Mouse (Mus musculus) lung, embryonic 16.5 days (tissue): Measurements from ENCODE around the gene BC053393. TPM values are rescaled to one million over a fixed set of nuclear protein-coding genes. Genes with fewer than 3 reads are reported as not detected.

Experiments used
- ATAC-seq: fragments of 200-750 bp; cut with Nextera tagmentation; 2 replicates; pipeline ENCODE4 v1.8.0; 2017; ENCODE audit warnings: low read depth, mild to moderate bottlenecking, moderate library complexity
- H3K27ac ChIP-seq: fragments of 300-500 bp; sonication (generic); 2 replicates; pipeline ENCODE4 v1.5.1; 2014; ENCODE audit warnings: mild to moderate bottlenecking, control low read depth, low read length
- H3K27me3 ChIP-seq: fragments of 300-500 bp; sonication (generic); 2 replicates; pipeline ENCODE4 v1.6.1; 2014; ENCODE audit warnings: low read depth, low read length, mixed read lengths; ENCODE audit not compliant: control insufficient read depth, insufficient read depth
- H3K36me3 ChIP-seq: fragments of 300-500 bp; sonication (generic); 2 replicates; pipeline ENCODE4 v1.6.1; 2014; ENCODE audit warnings: low read length; ENCODE audit not compliant: control insufficient read depth, insufficient read depth
- H3K4me1 ChIP-seq: fragments of 300-500 bp; sonication (generic); replicated peaks from 2 replicates; pipeline ENCODE4 v1.6.1; 2014; ENCODE audit warnings: low read length, mixed read lengths; ENCODE audit not compliant: control insufficient read depth, insufficient read depth
- H3K4me2 ChIP-seq: fragments of 300-500 bp; sonication (generic); 2 replicates; pipeline ENCODE4 v1.6.1; 2014; ENCODE audit warnings: low read depth, low read length, control low read depth
- H3K4me3 ChIP-seq: fragments of 300-500 bp; sonication (generic); 2 replicates; pipeline ENCODE4 v1.5.1; 2014; ENCODE audit warnings: mild to moderate bottlenecking, low read length, control low read depth
- H3K9ac ChIP-seq: fragments of 300-500 bp; sonication (generic); 2 replicates; pipeline ENCODE4 v1.6.1; 2014; ENCODE audit warnings: low read length, control low read depth
- H3K9me3 ChIP-seq: fragments of 300-500 bp; sonication (generic); 2 replicates; pipeline ENCODE4 v1.6.1; 2016; ENCODE audit warnings: low read length; ENCODE audit not compliant: control insufficient read depth
- WGBS: fragments of 180-500 bp; shearing (Covaris S2); extraction: QIAGEN DNeasy Blood & Tissue Kit; methylation state at CpG from one replicate; pipeline ENCODE4 v1.1.7; 2014; 5-methylcytosine and 5-hydroxymethylcytosine counted together
- polyA plus RNA-seq: library from polyadenylated mRNA; unstranded; fragments of >200 nt; fragmentation: Nextera tagmentation; extraction: Ambion mirVana; gene quantifications from 2 replicates; pipeline ENCODE4 v1.2.1, GENCODE M21; 2015

Gene BC053393
- polyA plus RNA-seq, result not detected in 2 replicates

GRCm38 (mm10) chr11:46571327-46571726, at the start of gene BC053393:
Gene BC053393 (plus strand): TSS chr11:46571536.
- Histone ChIP-seq H3K36me3 (no peaks in the 10 kb centered on the region), H3K4me1 (no peaks in the 10 kb centered on the region), H3K4me3 (no peak within 1 kb of the TSS), H3K27me3 (no peaks in the 10 kb centered on the region), H3K4me2 (no peak within 1 kb of the TSS), H3K27ac (no peak within 1 kb of the TSS), H3K9ac (no peak within 1 kb of the TSS), H3K9me3 (no peaks in the 10 kb centered on the region)
- WGBS, result 38% methylated on average over 1 of the region's 1 CpGs
- no peak for ATAC-seq

DNA sequence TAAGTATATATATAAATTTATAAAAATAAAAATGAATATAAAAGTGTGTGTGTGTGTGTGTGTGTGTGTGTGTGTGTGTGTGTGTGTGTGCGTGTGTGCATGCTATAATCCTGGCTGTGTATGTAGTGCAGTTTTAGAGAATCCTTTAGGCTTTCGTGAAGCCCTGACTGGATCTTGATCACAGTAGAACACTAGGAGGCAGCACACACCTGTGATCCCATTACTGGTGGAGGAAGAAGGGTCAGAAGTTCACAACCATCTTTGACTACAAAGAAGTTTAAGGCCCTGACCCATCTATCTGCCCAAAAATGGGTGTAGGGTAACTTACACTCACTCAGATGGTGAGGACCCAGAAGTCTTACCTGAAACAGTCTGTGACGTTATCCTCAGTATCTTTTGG, 48.6 kb upstream of the BC053393 start:
- Histone ChIP-seq H3K36me3 (no peaks in the 10 kb centered on the region), H3K9me3 (no peaks in the 10 kb centered on the region), H3K4me3 (no peak overlapping the region), H3K27me3 (no peaks in the 10 kb centered on the region), H3K4me2 (no peak overlapping the region), H3K27ac (no peak overlapping the region), H3K4me1 (no peaks in the 10 kb centered on the region), H3K9ac (no peak overlapping the region)
- WGBS, result 69% methylated on average over 3 of the region's 3 CpGs
- ATAC-seq, result no peak

- ATAC-seq, result no peak
- H3K27ac ChIP-seq, result no peak within 1 kb of the TSS
- 72% methylated on average over 2 of the region's 2 CpGs for WGBS
- no peaks in the 10 kb centered on the region for H3K36me3 ChIP-seq
- no peaks in the 10 kb centered on the region for H3K4me1 ChIP-seq
- H3K27me3 ChIP-seq, result no peaks in the 10 kb centered on the region
- H3K4me2 ChIP-seq, result no peak within 1 kb of the TSS
- H3K4me3 ChIP-seq, result no peak within 1 kb of the TSS
- no peaks in the 10 kb centered on the region for H3K9me3 ChIP-seq
- H3K9ac ChIP-seq, result no peak within 1 kb of the TSS
These were observed 47.4 kb upstream of the BC053393 start, which contains the start of gene Gm12169 for GRCm38 (mm10) chr11:46523912-46524311. Gene Gm12169 (plus strand): TSS chr11:46524212.

GRCm38 (mm10) chr11:46530149-46530548, 41.2 kb upstream of the BC053393 start:
- WGBS, result 50% methylated on average over 4 of the region's 4 CpGs
- no peak for ATAC-seq
- H3K4me2 ChIP-seq, result no peak overlapping the region
- no peaks in the 10 kb centered on the region for H3K27me3 ChIP-seq
- no peaks in the 10 kb centered on the region for H3K4me1 ChIP-seq
- H3K36me3 ChIP-seq, result no peaks in the 10 kb centered on the region
- H3K27ac ChIP-seq, result no peak overlapping the region
- H3K9me3 ChIP-seq, result no peaks in the 10 kb centered on the region
- no peak overlapping the region for H3K4me3 ChIP-seq
- no peak overlapping the region for H3K9ac ChIP-seq

DNA sequence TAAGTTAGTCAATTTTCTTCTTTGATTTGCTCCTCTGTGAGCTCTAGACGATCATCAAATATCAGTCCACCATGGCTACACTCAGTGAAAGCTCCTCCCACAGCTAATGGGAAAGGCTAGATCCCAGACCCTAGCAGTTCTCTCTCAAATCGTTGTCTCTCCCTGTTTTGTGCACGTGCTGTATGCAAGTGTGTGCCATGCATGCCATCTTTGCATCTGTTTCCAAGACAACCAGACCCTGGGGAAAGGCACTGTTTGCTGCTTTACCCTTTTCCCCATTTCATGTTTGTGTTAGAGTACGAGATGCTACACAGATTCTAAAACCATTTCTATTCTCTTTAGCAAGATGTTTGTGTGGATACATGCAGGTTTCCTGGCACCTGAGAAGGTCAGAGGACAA, 34.4 kb upstream of the BC053393 start:
- Histone ChIP-seq H3K4me1 (no peaks in the 10 kb centered on the region), H3K27ac (no peak overlapping the region), H3K9ac (no peak overlapping the region), H3K36me3 (no peaks in the 10 kb centered on the region), H3K27me3 (no peaks in the 10 kb centered on the region), H3K9me3 (no peaks in the 10 kb centered on the region), H3K4me2 (no peak overlapping the region), H3K4me3 (no peak overlapping the region)
- 67% methylated on average over 4 of the region's 4 CpGs for WGBS
- ATAC-seq, result no peak

- 73% methylated on average over 2 of the region's 2 CpGs for WGBS
- H3K9me3 ChIP-seq, result no peaks in the 10 kb centered on the region
These were observed 27.8 kb upstream of the BC053393 start for GRCm38 (mm10) chr11:46543530-46543929.

DNA sequence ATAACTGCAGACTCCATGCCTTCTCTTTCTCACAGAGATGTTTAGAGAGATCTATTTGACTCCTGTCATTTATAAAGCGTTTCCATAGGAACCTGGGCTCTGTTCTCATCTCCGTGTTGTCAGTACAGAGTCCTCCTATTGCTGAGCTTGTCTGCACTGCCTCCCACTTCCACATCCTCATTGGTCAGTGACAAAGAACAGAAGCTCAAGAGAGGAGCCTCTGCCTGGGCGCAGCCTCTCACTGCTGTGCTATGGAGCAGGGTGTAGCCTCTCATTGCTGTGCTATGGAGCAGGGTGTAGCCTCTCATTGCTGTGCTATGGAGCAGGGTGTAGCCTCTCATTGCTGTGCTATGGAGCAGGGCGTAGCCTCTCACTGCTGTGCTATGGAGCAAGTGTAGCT, 21.6 kb upstream of the BC053393 start:
- Histone ChIP-seq H3K27ac (no peak overlapping the region), H3K27me3 (no peaks in the 10 kb centered on the region), H3K4me1 (no peaks in the 10 kb centered on the region), H3K9ac (no peak overlapping the region), H3K4me3 (no peak overlapping the region), H3K36me3 (no peaks in the 10 kb centered on the region), H3K4me2 (no peak overlapping the region), H3K9me3 (no peaks in the 10 kb centered on the region)
- ATAC-seq, result no peak
- 72% methylated on average over 4 of the region's 4 CpGs for WGBS

More at GRCm38 (mm10) chr11:46543530-46543929, 27.8 kb upstream of the BC053393 start:
- H3K4me2 ChIP-seq, result no peak overlapping the region
- H3K9ac ChIP-seq, result no peak overlapping the region
- ATAC-seq, result no peak
- no peaks in the 10 kb centered on the region for H3K27me3 ChIP-seq
- no peak overlapping the region for H3K4me3 ChIP-seq
- H3K4me1 ChIP-seq, result no peaks in the 10 kb centered on the region
- no peaks in the 10 kb centered on the region for H3K36me3 ChIP-seq
- no peak overlapping the region for H3K27ac ChIP-seq

DNA sequence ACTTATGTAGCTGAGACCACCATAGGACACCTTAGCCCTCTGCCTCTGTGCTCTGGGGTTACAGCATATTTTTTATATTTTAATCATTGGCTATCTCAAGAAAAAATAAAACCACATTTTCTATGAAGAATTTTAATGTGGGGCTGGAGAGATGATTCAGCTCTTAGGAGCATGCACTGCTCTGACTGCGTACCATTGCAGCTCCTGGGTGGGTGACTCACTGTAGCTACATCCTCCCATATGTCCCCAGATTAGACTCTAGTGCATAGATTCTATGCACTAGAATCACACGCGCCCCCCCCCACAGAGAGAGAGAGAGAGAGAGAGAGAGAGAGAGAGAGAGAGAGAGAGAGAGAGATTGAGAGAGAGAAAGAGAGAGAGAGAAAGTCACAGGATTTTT, 18.6 kb upstream of the BC053393 start:
- no peak overlapping the region for H3K9ac ChIP-seq
- no peak overlapping the region for H3K4me3 ChIP-seq
- no peaks in the 10 kb centered on the region for H3K36me3 ChIP-seq
- no peaks in the 10 kb centered on the region for H3K9me3 ChIP-seq
- ATAC-seq, result no peak
- no peaks in the 10 kb centered on the region for H3K4me1 ChIP-seq
- no peak overlapping the region for H3K4me2 ChIP-seq
- no peaks in the 10 kb centered on the region for H3K27me3 ChIP-seq
- H3K27ac ChIP-seq, result no peak overlapping the region
- 84% methylated on average over 3 of the region's 3 CpGs for WGBS

- H3K9me3 ChIP-seq, result no peaks in the 10 kb centered on the region
- H3K9ac ChIP-seq, result no peak overlapping the region
- ATAC-seq, result no peak
- no peaks in the 10 kb centered on the region for H3K36me3 ChIP-seq
- no peak overlapping the region for H3K27ac ChIP-seq
- WGBS, result 75% methylated on average over 4 of the region's 4 CpGs
- H3K4me2 ChIP-seq, result no peak overlapping the region
- 0 out of 2 replicates have a peak, but pooled peaks cover 4% of the 10 kb centered on the region for H3K4me1 ChIP-seq
- no peaks in the 10 kb centered on the region for H3K27me3 ChIP-seq
- no peak overlapping the region for H3K4me3 ChIP-seq
These were observed 10.2 kb upstream of the BC053393 start for GRCm38 (mm10) chr11:46561096-46561495.

DNA sequence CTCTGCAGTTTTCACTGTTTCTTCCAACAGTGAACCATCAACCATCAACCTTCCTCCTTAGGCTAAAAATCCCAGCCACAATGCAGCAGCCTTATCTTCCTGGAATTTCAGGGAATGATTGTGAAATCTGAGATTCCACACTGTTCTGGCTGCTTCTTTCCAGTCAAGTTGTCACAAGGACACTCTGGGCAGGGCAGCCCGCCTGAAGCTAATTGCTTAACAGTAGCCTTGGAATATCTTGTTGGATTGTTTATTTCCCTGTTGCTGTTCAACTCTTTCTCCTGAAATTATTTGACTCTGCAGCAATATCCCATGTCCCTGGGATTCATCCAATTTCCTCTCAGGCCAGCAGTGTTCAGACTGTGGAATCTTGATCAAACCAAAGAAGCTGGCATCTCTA, 6.7 kb upstream of the BC053393 start:
- H3K4me3 ChIP-seq, result no peak overlapping the region
- no peak overlapping the region for H3K27ac ChIP-seq
- no peaks in the 10 kb centered on the region for H3K27me3 ChIP-seq
- no peak for ATAC-seq
- H3K36me3 ChIP-seq, result no peaks in the 10 kb centered on the region
- H3K9ac ChIP-seq, result no peak overlapping the region
- H3K4me2 ChIP-seq, result no peak overlapping the region
- no peaks in the 10 kb centered on the region for H3K9me3 ChIP-seq
- whole genome bisulfite sequencing, result 31% methylated on average over 1 of the region's 1 CpGs
- H3K4me1 ChIP-seq, result 0 out of 2 replicates have a peak, but pooled peaks cover 4% of the 10 kb centered on the region
